Mouse (Mus musculus) bone marrow macrophage, adult 2 months (primary cell): Measurements from ENCODE around the gene Myh7b.

Source experiments
- CTCF ChIP-seq: IDR thresholded peaks from 2 replicates; pipeline ENCODE4 v1.5.1; 2012; ENCODE audit warnings: low read depth, mild to moderate bottlenecking, low read length, moderate library complexity
- POLR2A ChIP-seq: IDR thresholded peaks from 2 replicates; pipeline ENCODE4 v1.6.1; 2012; ENCODE audit warnings: mild to moderate bottlenecking, low read depth, low read length, borderline replicate concordance

- TF ChIP-seq CTCF (no peak), POLR2A (no peak)
These were observed 6.3 kb upstream of the Myh7b start for GRCm38 (mm10) chr2:155604560-155605235.
